Mouse (Mus musculus) Patski (cell line): ENCODE data around the gene Gm7030. TPM values are rescaled to one million over a fixed set of nuclear protein-coding genes. Genes with fewer than 3 reads are reported as not detected.
"Not testable (repeated sequence)": the region's sequence is repeated elsewhere in the genome, so short reads cannot be mapped to it uniquely, and the experiment has no call there.

ENCODE experiments used
- ATAC-seq: fragments of 100-300 bp; one replicate; pipeline ENCODE4 v1.8.0; 2021
- CTCF ChIA-PET: fragments of 350-600 bp; sonication (Branson Sonifier 250); formaldehyde crosslinking; loops from one replicate; lab custom pipeline; 2022; ENCODE audit warnings: inconsistent platforms; lab: Charles Lee
- POLR2A ChIA-PET: fragments of 350-600 bp; sonication (Branson Sonifier 250); formaldehyde crosslinking; loops from one replicate; lab custom pipeline; 2022; ENCODE audit warnings: antibody characterized with exemption, inconsistent platforms; lab: Charles Lee
- DNase-seq: peaks from one replicate; pipeline ENCODE4 v3.0.0-alpha.2; 2011; ENCODE audit warnings: low read depth, low spot score
- H3K27me3 ChIP-seq: fragments of 371-371 bp; one replicate; pipeline ENCODE4 v1.5.1; 2021
- CTCF ChIP-seq: fragments of 100-300 bp; IDR thresholded peaks from one replicate; pipeline ENCODE4 v1.5.1; 2021
- in situ Hi-C: fragments of 300-500 bp; cut with MboI; formaldehyde crosslinking; loops from 3 replicates; pipeline ENCODE4 v1.11.1; 2018; ENCODE audit warnings: low pct_unique_long_range_greater_than_20kb, mixed read lengths
- polyA plus RNA-seq: library from polyadenylated mRNA; unstranded; gene quantifications from one replicate; pipeline ENCODE4 v1.2.3, GENCODE M21; 2021

Gm7030 gene
- polyA plus RNA-seq, 1 experiment from 2014 or later = not detected

GRCm38 (mm10) chr17:36154271-36155149, 25.3 kb upstream of the Gm7030 start:
- no peak for DNase-seq
- H3K27me3 ChIP-seq = no peaks in the 10 kb centered on the region
- ChIA-PET CTCF (no interaction called here), POLR2A (no interaction called here)
- ATAC-seq = no peak
- in situ Hi-C loops = loop anchor here (5.0 kb wide), 1 partner anchor 33 kb away; no protein-coding TSS in a partner anchor
- no peak for TF ChIP-seq CTCF

GRCm38 (mm10) chr17:36151200-36151599, 22.0 kb upstream of the Gm7030 start:
- DNase-seq, H3K27me3 ChIP-seq, CTCF ChIA-PET, POLR2A ChIA-PET, ATAC-seq: not testable (repeated sequence)
- in situ Hi-C loops = loop anchor here (5.0 kb wide), 1 partner anchor 36 kb away; no protein-coding TSS in a partner anchor

- in situ Hi-C loops, CTCF ChIA-PET, H3K27me3 ChIP-seq, ATAC-seq, DNase-seq, POLR2A ChIA-PET: not testable (repeated sequence)
These were observed 19.2 kb upstream of the Gm7030 start for GRCm38 (mm10) chr17:36148468-36148867.

GRCm38 (mm10) chr17:36146937-36147336, 17.7 kb upstream of the Gm7030 start:
- H3K27me3 ChIP-seq, in situ Hi-C loops, ATAC-seq, CTCF ChIA-PET, DNase-seq, POLR2A ChIA-PET: not testable (repeated sequence)

- ATAC-seq, POLR2A ChIA-PET, DNase-seq, in situ Hi-C loops, CTCF ChIA-PET, H3K27me3 ChIP-seq: not testable (repeated sequence)
These were observed 16.6 kb upstream of the Gm7030 start for GRCm38 (mm10) chr17:36145861-36146156.

- DNase-seq (no peak), ATAC-seq (no peak)
- in situ Hi-C loops = no loop called here
- no peak for TF ChIP-seq CTCF
- ChIA-PET POLR2A (no interaction called here), CTCF (no interaction called here)
- H3K27me3 ChIP-seq = peaks cover 4% of the 10 kb centered on the region
These were observed 16.1 kb upstream of the Gm7030 start for GRCm38 (mm10) chr17:36145111-36145860.

GRCm38 (mm10) chr17:36136299-36136848, 7.1 kb upstream of the Gm7030 start:
- CTCF ChIA-PET, H3K27me3 ChIP-seq, ATAC-seq, DNase-seq, POLR2A ChIA-PET: not testable (repeated sequence)
- in situ Hi-C loops = loop anchor here (10.0 kb wide), 2 partner anchors 48 to 72 kb away; no protein-coding TSS in a partner anchor

GRCm38 (mm10) chr17:36135421-36136231, 6.4 kb upstream of the Gm7030 start:
- H3K27me3 ChIP-seq, DNase-seq, ATAC-seq, POLR2A ChIA-PET: not testable (repeated sequence)
- CTCF ChIA-PET = interaction anchor here (1.1 kb wide), 1 partner anchor 75 kb away, joined by 5 read pairs; no protein-coding TSS in a partner anchor
- in situ Hi-C loops = loop anchor here (10.0 kb wide), 2 partner anchors 49 to 71 kb away; no protein-coding TSS in a partner anchor

- ChIA-PET CTCF (interaction anchor here (1.0 to 1.7 kb wide), 2 partner anchors 71 to 97 kb away, joined by 6 to 10 read pairs; no protein-coding TSS in a partner anchor), POLR2A (no interaction called here)
- no peak for DNase-seq
- no peaks in the 10 kb centered on the region for H3K27me3 ChIP-seq
- no peak for TF ChIP-seq CTCF
- in situ Hi-C loops = loop anchor here (10.0 kb wide), 2 partner anchors 53 to 67 kb away; no protein-coding TSS in a partner anchor
- ATAC-seq = no peak
These were observed 2.5 kb upstream of the Gm7030 start for GRCm38 (mm10) chr17:36131516-36132265.

GRCm38 (mm10) chr17:36128525-36128924, 700 bp downstream of the Gm7030 start:
- POLR2A ChIA-PET, in situ Hi-C loops, ATAC-seq, CTCF ChIA-PET, DNase-seq, H3K27me3 ChIP-seq: not testable (repeated sequence)

- ATAC-seq, H3K27me3 ChIP-seq, POLR2A ChIA-PET, in situ Hi-C loops, DNase-seq, CTCF ChIA-PET: not testable (repeated sequence)
These were observed 5.1 kb downstream of the Gm7030 start for GRCm38 (mm10) chr17:36124111-36124510.

GRCm38 (mm10) chr17:36121352-36122020, 7.7 kb downstream of the Gm7030 start, which contains the start of gene Gm19684:
Gm19684 (plus strand) TSS chr17:36121678.
- CTCF ChIA-PET = interaction anchor here (0.7 to 1.2 kb wide), 2 partner anchors 61 to 124 kb away, joined by 3 to 4 read pairs; no protein-coding TSS in a partner anchor
- ATAC-seq (peak; percentile 77), DNase-seq (peak; percentile 33)
- in situ Hi-C loops, H3K27me3 ChIP-seq: not testable (repeated sequence)
- POLR2A ChIA-PET = interaction anchor here (0.7 kb wide), 1 partner anchor 57 kb away, joined by 3 read pairs; no protein-coding TSS in a partner anchor
